Mouse (Mus musculus) liver, embryonic 11.5 days (tissue): Measurements from ENCODE around the gene Trpm2. TPM values are rescaled to one million over a fixed set of nuclear protein-coding genes. Genes with fewer than 3 reads are reported as not detected.

Experiments used
- ATAC-seq: fragments of 200-750 bp; cut with Nextera tagmentation; replicated peaks from 2 replicates; pipeline ENCODE4 v1.8.0; 2017; ENCODE audit warnings: moderate number of reproducible peaks, mild to moderate bottlenecking, moderate TSS enrichment, moderate library complexity; ENCODE audit not compliant: low FRiP score
- DNase-seq: peaks from one replicate; pipeline ENCODE4 v3.0.0-alpha.2; 2017; ENCODE audit warnings: low spot score
- H3K27ac ChIP-seq: fragments of 300-500 bp; sonication (generic); 2 replicates; pipeline ENCODE4 v1.5.1; 2014; ENCODE audit warnings: mild to moderate bottlenecking, low read depth, low read length, control low read depth
- H3K27me3 ChIP-seq: fragments of 300-500 bp; sonication (generic); replicated peaks from 2 replicates; pipeline ENCODE4 v1.6.1; 2014; ENCODE audit warnings: low read length, mixed read lengths; ENCODE audit not compliant: control insufficient read depth, insufficient read depth
- H3K36me3 ChIP-seq: fragments of 300-500 bp; sonication (generic); 2 replicates; pipeline ENCODE4 v1.6.1; 2014; ENCODE audit warnings: mild to moderate bottlenecking, low read length, moderate library complexity, mixed read lengths; ENCODE audit not compliant: control insufficient read depth, insufficient read depth
- H3K4me1 ChIP-seq: fragments of 300-500 bp; sonication (generic); replicated peaks from 2 replicates; pipeline ENCODE4 v1.6.1; 2014; ENCODE audit warnings: low read length, mixed read lengths; ENCODE audit not compliant: control insufficient read depth, insufficient read depth
- H3K4me2 ChIP-seq: fragments of 300-500 bp; sonication (generic); 2 replicates; pipeline ENCODE4 v1.6.1; 2014; ENCODE audit warnings: mild to moderate bottlenecking, control low read depth, moderate library complexity
- H3K4me3 ChIP-seq: fragments of 300-500 bp; sonication (generic); 2 replicates; pipeline ENCODE4 v1.5.1; 2014; ENCODE audit warnings: low read depth, low read length, control low read depth
- H3K9ac ChIP-seq: fragments of 300-500 bp; sonication (generic); 2 replicates; pipeline ENCODE4 v1.6.1; 2014; ENCODE audit warnings: low read depth, low read length, control low read depth
- H3K9me3 ChIP-seq: fragments of 300-500 bp; sonication (generic); 2 replicates; pipeline ENCODE4 v1.6.1; 2016; ENCODE audit warnings: low read length, inconsistent platforms, mixed read lengths; ENCODE audit not compliant: control insufficient read depth
- WGBS: fragments of 180-500 bp; shearing (Covaris S2); extraction: QIAGEN DNeasy Blood & Tissue Kit; methylation state at CpG from one replicate; pipeline ENCODE4 v1.1.7; 2014; 5-methylcytosine and 5-hydroxymethylcytosine counted together
- polyA plus RNA-seq: library from polyadenylated mRNA; unstranded; fragments of >200 nt; fragmentation: Nextera tagmentation; extraction: Ambion mirVana; gene quantifications from 2 replicates; pipeline ENCODE4 v1.2.1, GENCODE M21; 2014

Trpm2 gene
- polyA plus RNA-seq, 1 experiment from 2014 or later, result 1.2 TPM

DNA sequence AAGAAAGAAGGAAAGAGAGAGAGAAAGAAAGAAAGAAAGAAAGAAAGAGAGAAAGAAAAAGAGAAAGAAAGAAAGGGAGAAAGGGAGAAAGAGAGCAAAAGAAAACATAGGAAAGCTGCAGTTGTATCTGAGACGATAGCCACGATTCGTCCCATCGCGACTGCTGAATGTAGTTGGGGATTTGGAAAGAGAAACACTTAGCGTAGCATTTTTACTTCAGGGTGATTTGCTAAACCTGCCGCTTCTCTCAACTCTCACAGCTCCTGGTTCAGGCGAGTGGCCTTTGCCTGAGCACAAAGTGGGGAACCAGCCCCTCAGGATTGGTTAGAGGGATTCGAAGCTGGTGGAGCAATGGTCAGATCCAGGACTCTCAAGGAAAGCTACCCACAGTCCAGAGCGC lies 40.0 kb upstream of the Trpm2 start:
- no peaks in the 10 kb centered on the region for H3K27me3 ChIP-seq
- no peak for ATAC-seq
- 15% methylated on average over 10 of the region's 10 CpGs for whole genome bisulfite sequencing
- peak overlapping the region; percentile 87 for H3K4me3 ChIP-seq
- H3K4me1 ChIP-seq, result peaks cover 39% of the 10 kb centered on the region
- H3K27ac ChIP-seq, result no peak overlapping the region
- peak overlapping the region; percentile 98 for H3K4me2 ChIP-seq
- no peak for DNase-seq
- 0 out of 2 replicates have a peak, but pooled peaks cover 2% of the 10 kb centered on the region for H3K36me3 ChIP-seq
- peak overlapping the region; percentile 49 for H3K9ac ChIP-seq
- no peaks in the 10 kb centered on the region; the same call in 1 of the 2 replicates for H3K9me3 ChIP-seq

DNA sequence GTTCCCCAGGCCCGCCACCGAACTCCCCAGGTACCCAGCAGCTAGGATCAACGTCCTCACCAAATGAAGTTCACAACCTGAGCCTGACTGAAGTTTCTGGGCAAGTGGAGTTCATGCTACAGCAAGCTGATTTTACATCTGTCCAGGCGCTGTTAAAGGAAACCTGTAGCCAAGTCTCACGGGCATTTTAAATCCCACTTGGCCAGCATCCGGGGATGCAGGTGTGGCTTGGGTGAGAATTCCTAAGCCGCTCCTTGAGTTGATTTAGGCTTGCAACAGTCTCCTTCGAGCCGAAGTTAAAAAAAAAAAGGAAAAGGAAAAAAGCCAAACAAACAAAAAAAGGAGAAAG lies 39.6 kb upstream of the Trpm2 start, which contains the start of gene Pfkl:
TSS of gene Pfkl (minus strand) at position 139 of the 349 bp plus-strand sequence.
- peak within 1 kb of the TSS; percentile 98 for H3K9ac ChIP-seq
- H3K4me3 ChIP-seq, result peak within 1 kb of the TSS; percentile 87
- under 1% methylated on average over 9 of the region's 9 CpGs for WGBS
- peaks cover 6% of the 10 kb centered on the region; the same call in 1 of the 2 replicates for H3K36me3 ChIP-seq
- DNase-seq (no peak), ATAC-seq (peak; percentile 2; the same call in 1 of the 2 replicates)
- H3K27me3 ChIP-seq, result no peaks in the 10 kb centered on the region
- no peaks in the 10 kb centered on the region; the same call in 1 of the 2 replicates for H3K9me3 ChIP-seq
- peak within 1 kb of the TSS; percentile 100 for H3K27ac ChIP-seq
- peak within 1 kb of the TSS; percentile 98 for H3K4me2 ChIP-seq
- H3K4me1 ChIP-seq, result peaks cover 43% of the 10 kb centered on the region

DNA sequence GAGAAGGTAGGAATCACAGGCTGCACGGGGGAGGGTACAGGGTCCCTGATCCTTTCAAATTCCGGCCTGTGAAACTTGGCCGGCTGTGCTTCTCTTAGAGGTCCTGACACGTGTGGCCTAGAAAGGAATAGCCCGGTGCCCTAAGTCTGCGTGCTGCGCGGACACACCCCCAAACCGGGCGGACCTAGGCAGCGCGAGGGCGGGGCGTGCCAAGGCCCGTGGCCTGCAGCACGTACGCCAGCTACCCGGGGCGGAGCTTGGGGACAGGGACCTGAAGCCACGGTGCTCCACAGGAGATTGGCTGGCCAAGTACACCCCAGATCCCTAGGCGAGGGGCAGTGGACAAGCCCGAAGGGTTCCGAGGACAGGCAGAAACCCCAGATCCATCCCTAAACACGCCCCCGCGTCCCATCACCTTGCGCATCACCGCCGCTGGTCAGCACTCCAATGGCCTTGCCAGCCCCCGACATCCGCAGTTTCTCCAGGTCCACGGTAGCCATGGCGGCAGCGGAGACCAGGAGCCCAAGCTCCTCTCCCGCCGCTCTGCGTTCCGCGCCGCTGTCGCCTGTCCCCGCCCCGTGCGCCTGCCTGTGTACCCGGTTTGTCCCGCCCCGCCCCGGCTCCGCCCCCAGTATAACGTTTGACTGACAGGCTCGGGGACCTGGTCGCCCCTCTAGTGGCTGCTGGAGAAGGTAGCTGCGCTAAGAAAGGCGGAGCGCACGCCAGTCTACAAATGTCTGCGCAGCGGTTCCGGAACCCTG lies 39.0 kb upstream of the Trpm2 start:
- peak overlapping the region; percentile 87 for H3K4me3 ChIP-seq
- WGBS, result under 1% methylated on average over 57 of the region's 59 CpGs
- peak; percentile 89 for ATAC-seq
- H3K4me2 ChIP-seq, result peak overlapping the region; percentile 98
- no peaks in the 10 kb centered on the region for H3K9me3 ChIP-seq
- peaks cover 8% of the 10 kb centered on the region; the same call in 1 of the 2 replicates for H3K36me3 ChIP-seq
- peaks cover 48% of the 10 kb centered on the region for H3K4me1 ChIP-seq
- H3K27ac ChIP-seq, result peak overlapping the region; percentile 100
- H3K27me3 ChIP-seq, result no peaks in the 10 kb centered on the region
- peak; percentile 99 for DNase-seq
- peak overlapping the region; percentile 98 for H3K9ac ChIP-seq

DNA sequence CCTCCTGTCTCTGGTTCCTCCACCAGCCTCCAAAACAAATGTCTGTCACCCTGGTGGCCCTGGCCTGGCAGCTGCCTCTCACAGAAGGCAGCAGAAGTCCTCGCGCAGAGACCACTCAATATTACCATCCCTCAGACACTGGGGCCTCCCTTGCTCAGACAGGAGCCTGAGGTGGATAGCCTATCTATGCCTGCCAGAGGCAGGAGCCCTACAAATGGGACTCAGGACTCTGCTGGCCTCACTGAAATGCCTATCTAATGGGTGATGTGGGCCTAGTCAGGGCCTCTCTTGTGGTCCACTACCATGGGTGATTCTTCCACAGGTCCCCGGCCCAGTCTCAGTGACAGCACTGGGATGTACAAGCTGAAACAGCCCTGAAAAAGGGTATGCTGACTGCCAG lies 37.8 kb upstream of the Trpm2 start:
- Histone ChIP-seq H3K27ac (peak overlapping the region; percentile 100), H3K4me1 (peaks cover 50% of the 10 kb centered on the region), H3K4me2 (peak overlapping the region; percentile 98), H3K36me3 (peaks cover 8% of the 10 kb centered on the region; the same call in 1 of the 2 replicates), H3K4me3 (peak overlapping the region; percentile 87), H3K9ac (peak overlapping the region; percentile 98), H3K9me3 (no peaks in the 10 kb centered on the region), H3K27me3 (no peaks in the 10 kb centered on the region)
- WGBS, result 46% methylated on average over 3 of the region's 3 CpGs
- ATAC-seq (peak; percentile 56), DNase-seq (peak; percentile 51)

DNA sequence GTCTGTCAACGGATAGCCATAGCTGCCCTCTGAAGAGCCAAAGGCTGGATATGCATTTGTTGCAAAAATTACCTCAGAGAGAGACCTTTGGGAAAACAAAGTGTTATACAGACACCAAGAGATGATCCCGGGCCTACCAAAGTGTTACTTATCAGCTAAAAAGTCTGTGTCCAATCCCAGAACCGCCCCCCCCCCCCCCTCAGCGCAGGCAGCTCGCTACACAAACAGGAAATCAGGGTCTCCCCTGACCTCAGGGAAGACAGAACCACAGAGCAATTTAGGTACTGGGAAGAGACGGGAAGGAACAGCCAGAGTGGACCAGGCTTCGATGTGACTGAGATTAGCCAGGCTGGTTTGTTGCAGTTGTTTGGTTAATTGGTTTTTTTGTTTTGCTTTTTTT lies 36.8 kb upstream of the Trpm2 start:
- Histone ChIP-seq H3K9ac (peak overlapping the region; percentile 98), H3K27me3 (no peaks in the 10 kb centered on the region), H3K4me3 (peak overlapping the region; percentile 87), H3K36me3 (peaks cover 14% of the 10 kb centered on the region), H3K27ac (peak overlapping the region; percentile 100; the same call in 1 of the 2 replicates), H3K4me2 (peak overlapping the region; percentile 98), H3K9me3 (no peaks in the 10 kb centered on the region), H3K4me1 (peaks cover 50% of the 10 kb centered on the region)
- no peak for DNase-seq
- ATAC-seq, result no peak
- 18% methylated on average over 7 of the region's 7 CpGs for WGBS

DNA sequence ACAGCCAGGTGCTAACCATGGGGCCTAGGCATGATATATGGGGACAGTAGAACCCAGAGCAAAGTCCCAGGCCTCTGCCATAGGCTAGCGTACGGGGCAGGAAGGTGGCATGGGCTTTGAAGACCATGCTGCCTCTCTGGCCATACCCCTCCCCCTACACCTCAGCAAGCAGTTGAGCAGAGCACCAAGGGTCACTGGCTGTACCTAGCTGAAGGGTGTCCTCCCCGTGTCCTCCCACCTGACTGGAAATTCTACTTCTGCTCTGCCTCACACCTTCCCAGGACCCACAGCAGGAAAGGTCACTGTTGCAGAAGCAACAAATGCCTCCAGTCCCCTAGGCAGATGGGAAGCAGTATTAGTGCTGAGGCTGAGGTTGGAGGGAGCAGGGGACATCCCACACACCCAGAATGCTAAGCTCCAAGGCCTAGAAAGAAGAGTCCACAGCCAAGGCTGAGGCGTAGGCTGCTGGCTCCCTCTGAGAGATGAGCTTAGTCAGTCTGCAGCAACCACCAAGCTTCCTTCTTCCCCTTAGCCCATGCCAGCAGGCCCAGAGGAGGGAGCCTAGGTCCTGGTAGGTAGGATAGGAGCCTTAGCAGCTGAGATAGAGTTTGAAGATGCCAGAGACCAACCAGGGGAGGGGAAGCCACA lies 35.6 kb upstream of the Trpm2 start:
- Histone ChIP-seq H3K27me3 (no peaks in the 10 kb centered on the region), H3K9ac (peak overlapping the region; percentile 44), H3K4me1 (peaks cover 50% of the 10 kb centered on the region), H3K4me3 (no peak overlapping the region), H3K27ac (0 out of 2 replicates have a peak overlapping the region, but pooled peaks have one; percentile 3), H3K36me3 (peaks cover 27% of the 10 kb centered on the region), H3K4me2 (peak overlapping the region; percentile 98), H3K9me3 (no peaks in the 10 kb centered on the region)
- DNase-seq, result no peak
- no peak for ATAC-seq
- WGBS, result 88% methylated on average over 4 of the region's 4 CpGs

DNA sequence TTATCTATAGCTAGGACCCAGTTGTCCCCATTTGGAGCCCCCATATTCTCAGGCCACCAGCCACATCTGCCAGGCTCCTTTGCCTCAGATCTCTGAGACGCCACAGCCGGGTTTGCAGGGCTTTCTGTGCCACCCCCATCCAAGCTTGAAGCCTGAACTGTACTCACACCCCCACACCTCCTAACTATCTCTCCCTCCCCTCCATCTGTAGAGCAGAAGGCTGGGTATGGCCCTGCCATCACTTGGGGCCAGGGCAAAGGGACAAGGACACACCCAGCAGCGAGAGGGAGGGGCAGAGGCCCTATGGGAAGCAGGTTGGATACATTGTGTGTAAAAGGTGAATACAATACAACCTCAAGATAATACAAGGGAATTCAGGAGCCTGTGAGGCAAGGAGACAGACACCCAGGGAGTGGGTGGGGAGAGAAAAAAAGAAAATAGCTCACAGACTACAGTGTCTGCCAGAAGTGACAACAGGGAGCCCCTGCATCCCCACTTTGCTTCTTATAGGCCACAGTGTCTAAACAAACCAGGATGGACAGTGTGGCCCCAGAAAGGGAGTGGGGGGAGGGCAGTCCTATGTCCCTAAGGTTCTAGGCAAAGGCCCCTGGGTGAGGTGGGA lies 34.2 kb upstream of the Trpm2 start:
- H3K27me3 ChIP-seq, result no peaks in the 10 kb centered on the region
- H3K36me3 ChIP-seq, result peaks cover 39% of the 10 kb centered on the region
- peaks cover 45% of the 10 kb centered on the region for H3K4me1 ChIP-seq
- DNase-seq, result no peak
- H3K4me2 ChIP-seq, result peak overlapping the region; percentile 98
- H3K9me3 ChIP-seq, result no peaks in the 10 kb centered on the region
- H3K4me3 ChIP-seq, result peak overlapping the region; percentile 5
- H3K9ac ChIP-seq, result peak overlapping the region; percentile 48; the same call in 1 of the 2 replicates
- H3K27ac ChIP-seq, result peak overlapping the region; percentile 69
- ATAC-seq, result peak; percentile 65
- 73% methylated on average over 3 of the region's 3 CpGs for WGBS

DNA sequence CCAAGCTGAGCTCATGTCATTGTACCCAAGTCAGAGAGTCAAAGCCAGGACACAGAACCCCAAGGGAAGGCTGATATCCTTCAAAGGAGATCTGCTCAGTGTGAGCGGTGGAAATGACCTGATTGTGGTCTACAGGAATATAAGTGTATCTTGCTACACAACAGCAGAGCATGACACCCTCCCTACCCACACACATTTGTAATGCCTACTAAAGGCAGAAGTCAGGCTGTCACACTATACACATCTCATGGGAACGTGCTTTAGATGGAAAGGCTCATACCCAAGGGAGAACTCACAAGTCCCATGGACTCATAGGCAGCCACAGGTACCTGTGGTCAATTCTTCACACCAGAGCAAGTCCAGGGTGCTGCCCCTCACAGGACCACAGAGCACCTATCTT lies 32.0 kb upstream of the Trpm2 start:
- no peak overlapping the region for H3K4me2 ChIP-seq
- H3K9me3 ChIP-seq, result no peaks in the 10 kb centered on the region
- no peak overlapping the region for H3K27ac ChIP-seq
- DNase-seq (no peak), ATAC-seq (no peak)
- H3K9ac ChIP-seq, result no peak overlapping the region
- 87% methylated on average over 2 of the region's 2 CpGs for WGBS
- no peaks in the 10 kb centered on the region for H3K27me3 ChIP-seq
- H3K36me3 ChIP-seq, result peaks cover 59% of the 10 kb centered on the region
- peaks cover 31% of the 10 kb centered on the region for H3K4me1 ChIP-seq
- no peak overlapping the region for H3K4me3 ChIP-seq
